Mouse (Mus musculus) c-Kit-negative CD71-positive TER-119-positive erythroid progenitor cells, embryonic 14.5 days (primary cell): ENCODE measurements around the gene Zbtb2.

ENCODE experiments used
- DNase-seq: peaks from one replicate; pipeline ENCODE4 v3.0.0-alpha.2; 2013; ENCODE audit warnings: low read depth, low spot score

Zbtb2 gene

DNA sequence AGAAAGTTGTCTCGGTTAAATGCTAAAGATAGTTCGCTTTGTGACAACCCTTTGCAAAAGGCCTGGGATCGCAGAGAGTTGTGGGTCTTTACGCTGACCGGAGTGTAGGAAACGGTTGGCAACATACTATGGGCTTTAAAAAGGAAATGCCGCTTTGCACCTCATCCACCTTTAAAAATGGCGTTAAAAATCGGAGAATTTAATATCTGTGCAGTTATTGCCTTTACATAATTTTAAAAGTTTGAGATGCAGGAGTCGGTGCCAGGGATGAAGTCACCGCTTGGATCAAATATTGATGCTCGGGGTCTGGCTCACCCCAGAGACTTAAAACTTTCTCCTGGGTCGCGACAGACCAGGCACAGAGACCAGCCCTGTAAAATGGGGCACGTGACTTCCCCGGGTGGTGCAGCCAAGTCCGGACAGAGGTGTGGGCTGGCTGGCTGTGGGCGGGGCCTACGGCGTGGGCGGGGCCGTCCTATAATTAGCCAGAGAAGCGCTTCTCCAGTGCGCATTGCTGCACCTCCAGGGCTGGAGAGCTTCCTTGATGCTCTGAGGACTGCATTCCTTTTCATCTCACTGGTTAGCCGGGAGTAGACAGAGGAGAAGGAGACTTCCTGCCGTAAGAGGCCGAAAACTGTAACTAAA is 53.7 kb downstream of the Zbtb2 start:
- peak; percentile 28 for DNase-seq

DNA sequence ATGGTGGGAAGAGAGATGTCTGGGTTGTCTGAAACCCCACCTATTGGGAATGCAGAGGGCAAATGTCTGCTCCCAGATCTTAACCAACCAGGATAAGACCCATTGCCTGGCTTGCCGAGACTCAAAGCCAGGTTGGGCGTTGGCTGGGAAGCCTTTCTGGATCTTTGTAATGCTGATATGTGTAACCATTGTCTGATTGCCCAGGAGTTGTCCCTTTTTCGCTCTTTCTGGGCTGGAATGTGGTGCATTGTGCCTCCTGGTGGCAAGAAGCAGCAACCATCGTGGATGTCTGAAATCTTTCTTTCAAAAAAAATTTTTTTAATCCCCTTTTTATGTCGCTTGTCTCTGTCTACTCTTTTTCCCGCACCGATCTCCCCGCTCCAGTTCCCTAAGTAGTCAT is 54.6 kb downstream of the Zbtb2 start:
- DNase-seq = no peak

GRCm38 (mm10) chr10:4332228-4332979 is 55.5 kb downstream of the Zbtb2 start:
- DNase-seq = no peak

- no peak for DNase-seq
Measured at GRCm38 (mm10) chr10:4327716-4328115, 60.2 kb downstream of the Zbtb2 start.

DNA sequence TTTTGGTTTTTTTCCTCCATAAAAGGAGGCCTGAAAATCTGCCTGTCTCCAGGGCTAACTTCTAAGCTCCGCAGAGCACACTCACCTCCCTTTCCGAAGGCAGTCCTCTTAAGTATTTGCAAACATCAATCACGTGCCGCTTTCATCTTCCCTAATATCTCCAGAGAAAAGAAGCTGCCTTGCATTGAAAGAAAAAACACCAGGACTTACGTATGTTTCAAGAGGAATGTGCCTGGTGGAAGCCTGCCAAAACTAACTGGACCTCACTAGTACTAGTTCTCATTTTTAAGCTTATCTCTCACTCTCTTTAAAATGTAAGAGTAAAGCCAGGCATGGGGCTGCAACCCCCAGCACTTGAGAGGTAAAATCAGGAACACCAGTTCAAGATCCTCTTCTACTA is 62.3 kb downstream of the Zbtb2 start:
- no peak for DNase-seq

GRCm38 (mm10) chr10:4323885-4324284 is 64.0 kb downstream of the Zbtb2 start:
- no peak for DNase-seq
